Mouse (Mus musculus): Measurements from ENCODE around the gene Tbx18. TPM values are rescaled to one million over a fixed set of nuclear protein-coding genes. Genes with fewer than 3 reads are reported as not detected.

Tbx18 gene
- 0.01 and 0.03 TPM in 2 replicates for polyA plus RNA-seq (2012; rRNA removed)

GRCm38 (mm10) chr9:87730961-87731535 is at the start of gene Tbx18:
Gene Tbx18, minus strand, starts transcription at chr9:87731260.

